In genomic region chr6:94238643-94239042, GRCm38 (mm10) we compare ENCODE assay signal across 24 mouse cellular contexts.
"Had no signal": no experiment of that assay in that cellular context is flagged by ENCODE, and none has a peak within 500 bp of the region (broad histone marks: within the 10 kb centered on the region; RNA-seq: fewer than 3 reads in every experiment).

No protein-coding gene starts in this region.

- H3K27ac ChIP-seq: gastrocnemius, adult 2 months; hindbrain, embryonic 10.5 days; hindbrain, embryonic 12.5 days; hindbrain, embryonic 14.5 days; layer of hippocampus, adult 2 months; left cerebral cortex, adult 2 months; limb, embryonic 13.5 days; limb, embryonic 15.5 days; liver, embryonic 13.5 days; liver, embryonic 15.5 days had no signal

- H3K4me2 ChIP-seq: hindbrain, embryonic 12.5 days; hindbrain, embryonic 14.5 days; limb, embryonic 13.5 days; limb, embryonic 15.5 days; liver, embryonic 11.5 days; liver, embryonic 13.5 days; liver, embryonic 15.5 days had no signal

- H3K9me3 ChIP-seq: hindbrain, embryonic 10.5 days; hindbrain, embryonic 12.5 days; limb, embryonic 13.5 days; limb, embryonic 15.5 days; liver, embryonic 13.5 days; liver, embryonic 15.5 days had no signal

- DNase-seq: gastrocnemius, adult 2 months; gastrocnemius, postnatal 10 days; gastrocnemius, postnatal 25 days; heart, adult 18-20 months; heart, postnatal 14 days; heart, postnatal 36 days; kidney, adult 18-20 months; kidney, adult 8-10 months; kidney, postnatal 10 days; kidney, postnatal 25 days; kidney, postnatal 4 days; liver, embryonic 13.5 days had no signal

- H3K4me1 ChIP-seq: hindbrain, embryonic 12.5 days had no signal

- ATAC-seq: hindbrain, embryonic 16.5 days; inflammation-experienced regulatory T-cells, adult 6 months; intestine, embryonic 16.5 days had no signal

- H3K9ac ChIP-seq: hindbrain, embryonic 12.5 days; hindbrain, embryonic 14.5 days; limb, embryonic 13.5 days; limb, embryonic 15.5 days; liver, embryonic 13.5 days; liver, embryonic 15.5 days had no signal

- H3K36me3 ChIP-seq: hindbrain, embryonic 10.5 days; hindbrain, embryonic 12.5 days; limb, embryonic 13.5 days; limb, embryonic 15.5 days; liver, embryonic 13.5 days; liver, embryonic 15.5 days had no signal

- H3K27me3 ChIP-seq: hindbrain, embryonic 12.5 days; limb, embryonic 15.5 days; liver, embryonic 13.5 days; liver, embryonic 15.5 days had no signal

- H3K4me3 ChIP-seq: gastrocnemius, adult 2 months; hindbrain, embryonic 10.5 days; hindbrain, embryonic 12.5 days; layer of hippocampus, adult 2 months; left cerebral cortex, adult 2 months; limb, embryonic 13.5 days; limb, embryonic 15.5 days; liver, embryonic 13.5 days; liver, embryonic 15.5 days had no signal
